Mouse (Mus musculus): ENCODE measurements around the gene Irf2.

DNA sequence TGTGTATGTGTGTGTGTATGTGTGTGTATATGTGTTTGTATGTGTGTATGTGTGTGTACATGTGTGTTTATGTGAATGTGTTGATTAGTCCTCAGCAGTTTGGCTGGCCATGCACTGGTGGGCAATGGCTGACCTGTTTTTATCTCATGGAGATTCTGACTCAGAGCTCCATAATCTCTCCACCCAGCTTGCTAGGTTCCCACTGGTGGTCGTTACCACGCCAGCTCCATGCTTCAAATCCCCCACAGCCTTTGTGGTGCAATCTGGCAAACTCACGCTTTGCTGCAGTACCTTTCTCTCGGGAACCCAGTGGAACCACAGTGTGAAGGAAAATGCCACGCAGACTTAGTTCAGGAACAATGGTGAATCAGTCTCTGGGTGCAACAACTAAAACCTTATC is 54.8 kb downstream of the Irf2 start:
- TF ChIP-seq KAT2A (conservative IDR thresholded peaks at IDR 0.05; ENCODE audit: low read depth, low read length) (no peak), CTCF (IDR thresholded peaks at IDR 0.05 in 2 of 3, conservative IDR thresholded peaks at IDR 0.05 in 1 of 3; ENCODE audit: control insufficient read depth in 1 of 3, insufficient read depth in 1 of 3, low read depth in 2 of 3, low read length in 3 of 3, poor library complexity in 1 of 3, severe bottlenecking in 1 of 3) (no peak), RAD21 (IDR thresholded peaks at IDR 0.05; ENCODE audit: low read depth, low read length) (no peak), ZNF384 (IDR thresholded peaks at IDR 0.05; ENCODE audit: low read depth, low read length) (no peak), SIN3A (IDR thresholded peaks at IDR 0.05; ENCODE audit: low read length) (no peak), MAX (IDR thresholded peaks at IDR 0.05; ENCODE audit: low read length) (no peak), UBTF (IDR thresholded peaks at IDR 0.05; ENCODE audit: borderline replicate concordance, insufficient read depth, low read depth, low read length) (no peak), TBP (IDR thresholded peaks at IDR 0.05; ENCODE audit: low read depth, low read length) (no peak), POLR2A (IDR thresholded peaks at IDR 0.05; ENCODE audit: control insufficient read depth in 1 of 2, insufficient read depth in 1 of 2, low read depth in 1 of 2, low read length in 2 of 2, poor library complexity in 1 of 2) (no peak), MAFK (IDR thresholded peaks at IDR 0.05; ENCODE audit: borderline replicate concordance, low read depth, low read length) (no peak), GABPA (IDR thresholded peaks at IDR 0.05; ENCODE audit: low read depth, low read length) (no peak), GATA1 (IDR thresholded peaks at IDR 0.05; ENCODE audit: low read depth, low read length) (no peak), HCFC1 (IDR thresholded peaks at IDR 0.05; ENCODE audit: low read depth, low read length) (no peak)
